ENCODE assay signal across 23 mouse cellular contexts in genomic region chr16:95776010-95776409, GRCm38 (mm10).
DNase-seq lines count a peak whose midpoint lies in the region; ATAC-seq and TF ChIP-seq lines count a peak whose summit lies in the region.
"Had no signal": no experiment of that assay in that cellular context is flagged by ENCODE, and none has a peak within 500 bp of the region (broad histone marks: within the 10 kb centered on the region; RNA-seq: fewer than 3 reads in every experiment).

No protein-coding gene starts in this region.

- 0 out of 2 replicates have a peak, but pooled peaks cover 4% of the 10 kb centered on the region for H3K4me1 ChIP-seq in intestine, embryonic 15.5 days (replicated peaks)
- peaks cover 6% of the 10 kb centered on the region; the same call in 1 of the 2 replicates for H3K4me1 ChIP-seq in intestine, embryonic 16.5 days (ENCODE audit: control insufficient read depth, insufficient read depth, low read length)
- peaks cover 4 to 23% of the 10 kb centered on the region in 2 experiments; a peak in 2 of 4 replicates for H3K4me1 ChIP-seq in ES-E14 (ENCODE audit: control insufficient read depth in 2 of 2, insufficient read depth in 2 of 2, low read length in 2 of 2, poor library complexity in 1 of 2)
- H3K4me1 ChIP-seq in MEL (ENCODE audit: control insufficient read depth in 1 of 2, insufficient read depth in 2 of 2, low read length in 2 of 2), result peaks cover 10 to 34% of the 10 kb centered on the region in 2 experiments
- H3K4me1 ChIP-seq in liver, embryonic 14.5 days (replicated peaks; ENCODE audit: control insufficient read depth in 2 of 2, insufficient read depth in 2 of 2, low read length in 1 of 2), result peaks cover 3 to 11% of the 10 kb centered on the region in 2 experiments; a peak in 2 of 4 replicates
- H3K4me1 ChIP-seq: forebrain, embryonic 13.5 days; hindbrain, embryonic 12.5 days had no signal

- DNase-seq in ES-E14 (ENCODE audit: low read depth, low spot score), result no peak
- DNase-seq in MEL (ENCODE audit: low read depth, low spot score), result peak; percentile 90
- DNase-seq in liver, embryonic 14.5 days (ENCODE audit: low read depth in 3 of 3, low spot score in 3 of 3), result no peak
- no peak for DNase-seq in adrenal gland, postnatal 10 days
- DNase-seq in lung, postnatal 10 days, result no peak
- DNase-seq: adrenal gland, postnatal 25 days; cerebellum, adult 18-20 months; cerebellum, adult 9-11 months; cerebellum, postnatal 36 days; forebrain, postnatal 0 days; gastrocnemius, adult 2 months; gastrocnemius, postnatal 25 days; heart, postnatal 36 days; kidney, adult 18-20 months had no signal

- H3K4me2 ChIP-seq in intestine, embryonic 15.5 days (replicated peaks), result no peak overlapping the region
- no peak overlapping the region for H3K4me2 ChIP-seq in intestine, embryonic 16.5 days (ENCODE audit: low read depth, low read length)
- H3K4me2 ChIP-seq in liver, embryonic 14.5 days (ENCODE audit: low read depth), result no peak overlapping the region
- H3K4me2 ChIP-seq: embryonic facial prominence, embryonic 13.5 days; forebrain, embryonic 13.5 days; heart, embryonic 13.5 days; hindbrain, embryonic 12.5 days had no signal

- no peak overlapping the region for H3K9ac ChIP-seq in intestine, embryonic 15.5 days
- H3K9ac ChIP-seq in intestine, embryonic 16.5 days (ENCODE audit: low read depth, low read length), result no peak overlapping the region
- no peak overlapping the region for H3K9ac ChIP-seq in ES-E14 (ENCODE audit: insufficient read depth, low read depth, low read length, poor library complexity, severe bottlenecking)
- H3K9ac ChIP-seq in MEL (ENCODE audit: control insufficient read depth, low read depth, low read length, poor library complexity, severe bottlenecking), result peak overlapping the region; percentile 71
- H3K9ac ChIP-seq in liver, embryonic 14.5 days (replicated peaks), result no peak overlapping the region
- H3K9ac ChIP-seq: embryonic facial prominence, embryonic 13.5 days; forebrain, embryonic 13.5 days; forebrain, postnatal 0 days; heart, embryonic 13.5 days; hindbrain, embryonic 12.5 days had no signal

- no peak for TF ChIP-seq RAD21 in MEL (IDR thresholded peaks at IDR 0.05; ENCODE audit: low read depth, low read length)

- peak in 1 of 2 experiments; percentile 49; a peak in 2 of 4 replicates for TF ChIP-seq POLR2A in MEL (IDR thresholded peaks at IDR 0.05; ENCODE audit: control insufficient read depth in 1 of 2, insufficient read depth in 1 of 2, low read depth in 1 of 2, low read length in 2 of 2, poor library complexity in 1 of 2)

- peak; percentile 80 to 91 for TF ChIP-seq EP300 in MEL (IDR thresholded peaks at IDR 0.05; ENCODE audit: low read depth in 1 of 2, low read length in 2 of 2)
- TF ChIP-seq EP300 in liver, embryonic 14.5 days (IDR thresholded peaks at IDR 0.05; ENCODE audit: low read depth), result no peak

- H3K79me2 ChIP-seq in MEL (ENCODE audit: control insufficient read depth, insufficient read depth, low read length, poor library complexity), result no peaks in the 10 kb centered on the region

- in situ Hi-C loops in ES-E14 (cut with MboI; ENCODE audit: low sequenced_read_pairs in 2 of 2, unreplicated experiment in 2 of 2), result no loop called here

- H3K9me3 ChIP-seq in intestine, embryonic 15.5 days, result no peaks in the 10 kb centered on the region
- no peaks in the 10 kb centered on the region for H3K9me3 ChIP-seq in intestine, embryonic 16.5 days (ENCODE audit: control insufficient read depth, low read length)
- no peaks in the 10 kb centered on the region for H3K9me3 ChIP-seq in ES-E14 (ENCODE audit: control insufficient read depth, insufficient read depth, low read depth, low read length)
- no peaks in the 10 kb centered on the region for H3K9me3 ChIP-seq in MEL (replicated peaks; ENCODE audit: insufficient read depth, low read length)
- H3K9me3 ChIP-seq in liver, embryonic 14.5 days (ENCODE audit: control insufficient read depth, low read length), result no peaks in the 10 kb centered on the region
- H3K9me3 ChIP-seq: embryonic facial prominence, embryonic 13.5 days; forebrain, embryonic 13.5 days; heart, embryonic 13.5 days; hindbrain, embryonic 12.5 days had no signal

- H3K27me3 ChIP-seq in intestine, embryonic 15.5 days (replicated peaks), result no peaks in the 10 kb centered on the region
- H3K27me3 ChIP-seq in intestine, embryonic 16.5 days (replicated peaks; ENCODE audit: control insufficient read depth, insufficient read depth, low read length), result no peaks in the 10 kb centered on the region
- H3K27me3 ChIP-seq in MEL (ENCODE audit: control insufficient read depth in 1 of 2, insufficient read depth in 2 of 2, low read length in 2 of 2), result no peaks in the 10 kb centered on the region
- H3K27me3 ChIP-seq in liver, embryonic 14.5 days (ENCODE audit: control insufficient read depth, insufficient read depth, low read length), result no peaks in the 10 kb centered on the region
- H3K27me3 ChIP-seq: embryonic facial prominence, embryonic 13.5 days; forebrain, embryonic 13.5 days; hindbrain, embryonic 12.5 days had no signal

- H3K4me3 ChIP-seq in intestine, embryonic 15.5 days (replicated peaks), result no peak overlapping the region
- no peak overlapping the region for H3K4me3 ChIP-seq in intestine, embryonic 16.5 days (ENCODE audit: low read length)
- no peak overlapping the region for H3K4me3 ChIP-seq in ES-E14 (ENCODE audit: insufficient read depth in 1 of 2, low read depth in 1 of 2, low read length in 2 of 2, poor library complexity in 1 of 2, severe bottlenecking in 1 of 2)
- peak overlapping the region; percentile 33 to 52 for H3K4me3 ChIP-seq in MEL (ENCODE audit: control insufficient read depth in 1 of 2, insufficient read depth in 1 of 2, low read depth in 2 of 2, low read length in 2 of 2)
- no peak overlapping the region for H3K4me3 ChIP-seq in liver, embryonic 14.5 days (ENCODE audit: insufficient read depth in 1 of 2, low read depth in 2 of 2, low read length in 2 of 2)
- H3K4me3 ChIP-seq: embryonic facial prominence, embryonic 13.5 days; forebrain, embryonic 13.5 days; gastrocnemius, adult 2 months; heart, embryonic 13.5 days; hindbrain, embryonic 12.5 days had no signal

- no peaks in the 10 kb centered on the region for H3K36me3 ChIP-seq in intestine, embryonic 15.5 days
- H3K36me3 ChIP-seq in intestine, embryonic 16.5 days (ENCODE audit: control insufficient read depth, insufficient read depth, low read length), result no peaks in the 10 kb centered on the region
- H3K36me3 ChIP-seq in ES-E14 (ENCODE audit: control insufficient read depth, insufficient read depth, low read length, poor library complexity, severe bottlenecking), result no peaks in the 10 kb centered on the region
- peaks cover 0 to 17% of the 10 kb centered on the region in 2 experiments; a peak in 2 of 4 replicates for H3K36me3 ChIP-seq in MEL (ENCODE audit: control insufficient read depth in 1 of 2, insufficient read depth in 2 of 2, low read length in 2 of 2)
- H3K36me3 ChIP-seq in liver, embryonic 14.5 days (replicated peaks; ENCODE audit: control insufficient read depth, insufficient read depth, low read depth), result no peaks in the 10 kb centered on the region
- H3K36me3 ChIP-seq: embryonic facial prominence, embryonic 13.5 days; heart, embryonic 13.5 days; hindbrain, embryonic 12.5 days had no signal

- ATAC-seq in intestine, embryonic 15.5 days, result peak; percentile 11; the same call in 1 of the 2 replicates
- no peak; the same call in none of the 2 replicates for ATAC-seq in intestine, embryonic 16.5 days
- ATAC-seq in liver, embryonic 14.5 days (ENCODE audit: insufficient read depth), result peak; percentile 23; the same call in 1 of the 2 replicates
- ATAC-seq: activated CD4-positive, CD25-positive, alpha-beta regulatory T cell, adult 4 months; forebrain, embryonic 13.5 days; forebrain, postnatal 0 days; hindbrain, embryonic 16.5 days; inflammation-experienced regulatory T-cells, adult 6 months had no signal

- 97% methylated on average over 1 of the region's 1 CpGs for WGBS in intestine, embryonic 15.5 days
- WGBS in intestine, embryonic 16.5 days, result 96% methylated on average over 1 of the region's 1 CpGs
- WGBS in liver, embryonic 14.5 days (ENCODE audit: insufficient replicate concordance), result 8% methylated on average over 1 of the region's 1 CpGs

- no peak for TF ChIP-seq CTCF in MEL (IDR thresholded peaks at IDR 0.05 in 2 of 3, conservative IDR thresholded peaks at IDR 0.05 in 1 of 3; ENCODE audit: control insufficient read depth in 1 of 3, insufficient read depth in 1 of 3, low read depth in 2 of 3, low read length in 3 of 3, poor library complexity in 1 of 3, severe bottlenecking in 1 of 3)
- no peak for TF ChIP-seq CTCF in liver, embryonic 14.5 days (IDR thresholded peaks at IDR 0.05; ENCODE audit: low read depth)

- H3K27ac ChIP-seq in intestine, embryonic 15.5 days, result no peak overlapping the region
- no peak overlapping the region for H3K27ac ChIP-seq in intestine, embryonic 16.5 days (ENCODE audit: low read length)
- H3K27ac ChIP-seq in ES-E14 (ENCODE audit: insufficient read depth, low read depth, low read length, poor library complexity, severe bottlenecking), result no peak overlapping the region
- H3K27ac ChIP-seq in MEL (ENCODE audit: control insufficient read depth, low read depth, low read length), result peak overlapping the region; percentile 95
- H3K27ac ChIP-seq in liver, embryonic 14.5 days, result no peak overlapping the region
- H3K27ac ChIP-seq: embryonic facial prominence, embryonic 13.5 days; forebrain, embryonic 13.5 days; gastrocnemius, adult 2 months; heart, embryonic 13.5 days; hindbrain, embryonic 12.5 days had no signal

TF ChIP-seq in ES-E14, 5 proteins besides CTCF, POLR2A, EP300 and RAD21:
- TF ChIP-seq ZC3H11A (IDR thresholded peaks at IDR 0.05; ENCODE audit: borderline replicate concordance, low read depth, low read length) (no peak), CHD2 (IDR thresholded peaks at IDR 0.05; ENCODE audit: low read depth, low read length) (no peak), MAFK (IDR thresholded peaks at IDR 0.05; ENCODE audit: insufficient read depth, low read depth, low read length) (0 out of 2 replicates have a peak, but pooled peaks have one; percentile 16)

TF ChIP-seq in MEL, 35 proteins besides CTCF, POLR2A, EP300 and RAD21 (continues in another document):
- TF ChIP-seq SIN3A (IDR thresholded peaks at IDR 0.05; ENCODE audit: low read length) (peak; percentile 83), MAZ (IDR thresholded peaks at IDR 0.05; ENCODE audit: low read depth, low read length) (no peak), ZC3H11A (IDR thresholded peaks at IDR 0.05; ENCODE audit: low read depth, low read length) (peak; percentile 12; the same call in 1 of the 2 replicates), ZNF384 (IDR thresholded peaks at IDR 0.05; ENCODE audit: low read depth, low read length) (no peak), USF1 (IDR thresholded peaks at IDR 0.05; ENCODE audit: low read depth, low read length) (peak; percentile 87), MEF2A (IDR thresholded peaks at IDR 0.05; ENCODE audit: extremely low read depth, insufficient replicate concordance, low read depth, low read length, poor library complexity, severe bottlenecking) (no peak), BHLHE40 (IDR thresholded peaks at IDR 0.05; ENCODE audit: borderline replicate concordance, low read depth, low read length) (no peak; the same call in 1 of the 2 replicates), POLR2AphosphoS5 (IDR thresholded peaks at IDR 0.05; ENCODE audit: borderline replicate concordance, low read depth, low read length) (no peak), NELFE (IDR thresholded peaks at IDR 0.05; ENCODE audit: low read depth, low read length) (peak; percentile 52; the same call in 1 of the 2 replicates)

Comparison
In these comparisons a context has a peak if more than half of its experiments do, and no peak if none do; other contexts are left out.
1. H3K4me3 ChIP-seq: peak in MEL (2 of 2); none in intestine, embryonic 15.5 days (single experiment), intestine, embryonic 16.5 days (single experiment), ES-E14 (0 of 2) and liver, embryonic 14.5 days (0 of 2).